Mouse (Mus musculus): ENCODE measurements around the gene Lrp4. TPM values are rescaled to one million over a fixed set of nuclear protein-coding genes. Genes with fewer than 3 reads are reported as not detected.

Lrp4 gene
- total RNA-seq, 2 experiments from 2014 or later: 25.3 to 27.3 TPM

- no peak overlapping the region for H3K4me3 ChIP-seq
- no peak for DNase-seq (ENCODE audit: extremely low spot score in 1 of 2, low spot score in 2 of 2)
- no peak overlapping the region for H3K27ac ChIP-seq
- no peak for TF ChIP-seq CTCF (IDR thresholded peaks at IDR 0.05)
- intact Hi-C loops (cut with DNase I): no loop called here
Observed at GRCm38 (mm10) chr2:91498093-91498719, 40.9 kb downstream of the Lrp4 start.

DNA sequence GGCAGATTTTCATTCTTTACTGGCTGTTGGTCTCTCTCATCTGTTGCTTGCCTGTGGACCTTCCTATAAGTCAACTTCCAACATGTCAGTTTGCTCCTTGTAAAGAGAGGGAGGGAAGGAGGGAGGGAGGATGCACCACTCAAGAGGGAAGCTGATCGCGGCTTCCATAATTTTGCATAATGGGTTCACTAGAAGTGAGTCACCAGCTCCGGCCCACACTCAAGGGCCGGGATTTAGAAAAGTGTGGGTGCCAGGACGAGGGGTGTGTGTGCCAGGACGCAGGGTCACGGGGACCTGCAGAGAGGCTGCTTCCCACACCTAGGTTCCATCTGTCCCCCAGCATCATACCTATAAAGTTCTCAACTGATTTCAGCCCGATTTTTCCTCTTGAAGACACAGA is 50.8 kb downstream of the Lrp4 start:
- intact Hi-C loops (cut with DNase I): no loop called here
- Histone ChIP-seq H3K27ac (no peak overlapping the region), H3K4me3 (no peak overlapping the region)
- DNase-seq (ENCODE audit: extremely low spot score in 1 of 2, low spot score in 2 of 2): no peak
- no peak for TF ChIP-seq CTCF (IDR thresholded peaks at IDR 0.05)

- H3K27ac ChIP-seq: peak overlapping the region; percentile 34; the same call in 1 of the 2 replicates
- TF ChIP-seq CTCF (IDR thresholded peaks at IDR 0.05): no peak; the same call in 1 of the 2 replicates
- no peak for DNase-seq (ENCODE audit: extremely low spot score in 1 of 2, low spot score in 2 of 2)
- H3K4me3 ChIP-seq: no peak overlapping the region
- intact Hi-C loops (cut with DNase I): no loop called here
Observed at GRCm38 (mm10) chr2:91517186-91517585, 59.9 kb downstream of the Lrp4 start.

GRCm38 (mm10) chr2:91526294-91527146 is 69.2 kb downstream of the Lrp4 start, which contains the start of gene Ckap5:
Ckap5 (plus strand) TSS chr2:91526762.
- intact Hi-C loops (cut with DNase I): no loop called here
- H3K4me3 ChIP-seq: peak within 1 kb of the TSS; percentile 92
- H3K27ac ChIP-seq: peak within 1 kb of the TSS; percentile 86
- peak; percentile 92 for DNase-seq (ENCODE audit: extremely low spot score in 1 of 2, low spot score in 2 of 2)
- TF ChIP-seq CTCF (IDR thresholded peaks at IDR 0.05): peak; percentile 59

- no peak for TF ChIP-seq CTCF (IDR thresholded peaks at IDR 0.05)
- peak overlapping the region; percentile 92 for H3K4me3 ChIP-seq
- DNase-seq (ENCODE audit: extremely low spot score in 1 of 2, low spot score in 2 of 2): peak in 1 of 2 experiments; percentile 31
- intact Hi-C loops (cut with DNase I): no loop called here
- peak overlapping the region; percentile 86 for H3K27ac ChIP-seq
Observed at GRCm38 (mm10) chr2:91527147-91527486, 69.8 kb downstream of the Lrp4 start.

DNA sequence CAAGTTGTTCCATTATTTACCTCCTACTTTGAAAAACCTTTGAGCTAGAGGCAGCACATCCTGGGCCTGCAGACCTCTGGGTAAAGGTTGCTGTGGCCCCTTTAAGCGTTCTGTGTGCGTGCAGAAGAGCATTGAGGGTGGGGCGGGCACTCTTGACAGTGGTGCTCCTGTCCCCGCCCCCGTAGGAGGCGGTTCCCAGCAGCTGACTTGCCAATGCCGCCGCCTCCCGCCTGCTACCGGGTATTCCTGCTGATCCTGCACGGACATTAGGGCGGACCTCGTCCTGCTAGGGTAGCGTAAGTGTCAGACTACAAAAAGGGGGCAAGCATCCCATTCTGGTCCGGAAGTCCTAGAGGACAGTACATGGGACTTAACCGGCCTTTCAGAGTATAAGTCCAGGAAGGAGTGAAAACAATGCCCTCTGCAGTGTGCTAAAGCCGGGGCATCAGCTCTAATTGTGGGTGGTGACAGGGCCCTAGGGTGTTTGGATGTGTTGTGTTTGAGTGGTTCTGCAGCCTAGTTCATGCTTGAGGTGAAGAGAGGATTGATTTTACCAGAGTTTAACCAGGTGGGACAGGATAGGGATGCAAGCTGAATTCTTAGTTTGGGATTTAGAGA is 80.4 kb downstream of the Lrp4 start:
- no peak; the same call in none of the 2 replicates for TF ChIP-seq CTCF (IDR thresholded peaks at IDR 0.05)
- Histone ChIP-seq H3K4me3 (peak overlapping the region; percentile 45), H3K27ac (peak overlapping the region; percentile 61)
- intact Hi-C loops (cut with DNase I): no loop called here
- DNase-seq (ENCODE audit: extremely low spot score in 1 of 2, low spot score in 2 of 2): peak; percentile 66 to 71

Other genes starting within 250 kb of the Lrp4 start
- 10 to 100 TPM; 11.7 to 14.4 TPM for gene Ddb2, start 220.5 kb upstream of the Lrp4 start, total RNA-seq (2021)
- 10 to 100 TPM; 42.7 to 46.9 TPM for gene Pacsin3, start 201.6 kb upstream of the Lrp4 start, total RNA-seq (2021)
- 10 to 100 TPM; 73.9 to 81.8 TPM for gene Arfgap2, start 192.5 kb upstream of the Lrp4 start, total RNA-seq (2021)
- 100 to 1,000 TPM in 1 of 2 experiments, 10 to 100 TPM in 1; 90.6 to 107 TPM for gene 1110051M20Rik, start 12.8 kb upstream of the Lrp4 start, total RNA-seq (2021)
- gene Ckap5, start 69.3 kb downstream of the Lrp4 start, total RNA-seq (2021): 100 to 1,000 TPM; 120 to 134 TPM
- gene F2, start 178.9 kb downstream of the Lrp4 start, total RNA-seq (2021): under 1 TPM in 1 of 2 experiments, not detected in 1; 0.14 TPM
- gene Zfp408, start 192.3 kb downstream of the Lrp4 start, total RNA-seq (2021): 10 to 100 TPM; 11.7 TPM
- gene Arhgap1, start 192.3 kb downstream of the Lrp4 start, total RNA-seq (2021): 10 to 100 TPM; 74.2 to 80.4 TPM

Data from left cerebral cortex, adult 2 months (tissue).